Mouse (Mus musculus) adrenal gland, postnatal 14 days (tissue): Measurements from ENCODE around the gene Tspan9. TPM values are rescaled to one million over a fixed set of nuclear protein-coding genes. Genes with fewer than 3 reads are reported as not detected.

Source experiments
- DNase-seq: peaks from one replicate; pipeline ENCODE4 v3.0.0; 2021; ENCODE audit warnings: mixed read lengths
- total RNA-seq: library from RNA; stranded (reverse); gene quantifications from 2 replicates; pipeline ENCODE4 v1.2.3, GENCODE M21; 2021

The Tspan9 gene
- total RNA-seq, 1 experiment from 2014 or later, result 59.0 TPM

- DNase-seq, result peak; percentile 83
These were observed 40.9 kb downstream of the Tspan9 start for GRCm38 (mm10) chr6:128102296-128102999.

GRCm38 (mm10) chr6:128099871-128100270, 43.5 kb downstream of the Tspan9 start:
- no peak for DNase-seq

GRCm38 (mm10) chr6:128099190-128099589, 44.2 kb downstream of the Tspan9 start:
- no peak for DNase-seq

- DNase-seq, result no peak
These were observed 46.9 kb downstream of the Tspan9 start for GRCm38 (mm10) chr6:128096521-128096920.

GRCm38 (mm10) chr6:128095906-128096305, 47.5 kb downstream of the Tspan9 start:
- no peak for DNase-seq

GRCm38 (mm10) chr6:128095131-128095530, 48.3 kb downstream of the Tspan9 start:
- DNase-seq, result no peak

- DNase-seq, result no peak
These were observed 49.4 kb downstream of the Tspan9 start for GRCm38 (mm10) chr6:128093856-128094628.

- no peak for DNase-seq
These were observed 50.8 kb downstream of the Tspan9 start for GRCm38 (mm10) chr6:128092621-128093020.

- no peak for DNase-seq
These were observed 51.6 kb downstream of the Tspan9 start for GRCm38 (mm10) chr6:128091833-128092166.

GRCm38 (mm10) chr6:128090985-128091832, 52.2 kb downstream of the Tspan9 start:
- peak; percentile 65 for DNase-seq

- peak; percentile 38 for DNase-seq
These were observed 53.4 kb downstream of the Tspan9 start for GRCm38 (mm10) chr6:128089770-128090702.

GRCm38 (mm10) chr6:128088746-128089523, 54.5 kb downstream of the Tspan9 start:
- DNase-seq, result no peak

GRCm38 (mm10) chr6:128085488-128086066, 57.8 kb downstream of the Tspan9 start:
- no peak for DNase-seq

GRCm38 (mm10) chr6:128083305-128083704, 60.1 kb downstream of the Tspan9 start:
- DNase-seq, result no peak

GRCm38 (mm10) chr6:128081781-128082180, 61.6 kb downstream of the Tspan9 start:
- DNase-seq, result no peak

- DNase-seq, result no peak
These were observed 62.1 kb downstream of the Tspan9 start for GRCm38 (mm10) chr6:128081293-128081692.

GRCm38 (mm10) chr6:128079576-128080224, 63.7 kb downstream of the Tspan9 start:
- no peak for DNase-seq

- no peak for DNase-seq
These were observed 64.9 kb downstream of the Tspan9 start for GRCm38 (mm10) chr6:128078508-128078907.

- peak; percentile 44 for DNase-seq
These were observed 67.0 kb downstream of the Tspan9 start for GRCm38 (mm10) chr6:128076104-128077020.
